Mouse (Mus musculus) cerebellum, adult 2 months (tissue): Measurements from ENCODE around the gene Sema5a.

Experiments
- CTCF ChIP-seq: fragments of 200-500 bp; IDR thresholded peaks from 2 replicates; pipeline ENCODE4 v1.5.1; 2011; ENCODE audit warnings: low read depth, mild to moderate bottlenecking, control low read depth, low read length, moderate library complexity, borderline replicate concordance; ENCODE audit not compliant: insufficient read depth
- POLR2A ChIP-seq: fragments of 200-500 bp; IDR thresholded peaks from 2 replicates; pipeline ENCODE4 v1.6.1; 2011; ENCODE audit warnings: low read length, control low read depth, borderline replicate concordance; ENCODE audit not compliant: insufficient read depth

DNA sequence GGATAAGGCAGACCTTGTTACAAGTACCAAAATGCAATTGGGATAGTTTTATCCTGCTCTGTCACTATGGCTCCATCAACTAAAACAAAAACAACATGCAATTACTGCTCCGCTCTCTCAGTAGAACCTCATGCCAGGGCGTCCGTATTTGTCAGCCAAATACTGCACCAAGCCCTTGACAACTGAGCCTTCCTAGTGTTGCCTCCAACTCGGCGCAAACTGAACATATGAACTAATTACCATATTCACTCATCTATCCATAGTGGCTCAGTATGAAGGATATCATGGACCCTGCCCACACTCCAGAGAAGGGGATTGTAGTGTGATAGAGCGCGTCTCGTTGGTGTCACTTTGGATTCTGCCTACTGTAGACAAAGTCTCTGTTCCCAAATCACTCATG, 389.1 kb downstream of the Sema5a start:
- TF ChIP-seq POLR2A, result no peak
- TF ChIP-seq CTCF, result no peak
